Mouse (Mus musculus): ENCODE data around the gene Itga10. TPM values are rescaled to one million over a fixed set of nuclear protein-coding genes. Genes with fewer than 3 reads are reported as not detected.

Gene Itga10
- polyA plus RNA-seq, 1 experiment from 2014 or later, result 1.3 TPM

DNA sequence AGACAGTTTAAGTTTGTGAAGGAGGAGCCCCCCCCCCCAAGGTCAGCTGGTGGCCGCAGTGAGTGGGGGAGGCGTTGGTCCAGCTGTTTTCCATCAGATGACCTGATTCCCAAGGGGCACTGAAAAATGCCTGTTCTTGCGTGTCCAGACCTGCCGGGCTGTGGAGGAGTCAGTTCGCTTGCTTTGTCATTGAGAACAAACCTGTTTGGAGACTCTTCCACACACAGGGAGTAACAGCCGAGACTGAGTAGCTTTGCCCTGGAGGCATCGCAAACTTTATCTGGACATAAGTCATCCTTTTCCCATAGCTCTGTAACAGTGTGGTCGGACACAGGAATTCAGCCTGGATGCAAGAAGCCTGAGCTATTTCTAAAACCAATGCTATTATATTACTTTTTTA lies 29.1 kb downstream of the Itga10 start:
- H3K9ac ChIP-seq (ENCODE audit: low read length), result no peak overlapping the region
- no peak overlapping the region for H3K4me2 ChIP-seq (ENCODE audit: low read length)
- 51% methylated on average over 8 of the region's 8 CpGs for WGBS
- H3K9me3 ChIP-seq (ENCODE audit: control insufficient read depth, low read length), result no peaks in the 10 kb centered on the region
- H3K27ac ChIP-seq (replicated peaks in 1 of 2; ENCODE audit: control insufficient read depth in 1 of 2, insufficient read depth in 1 of 2, low read depth in 2 of 2, low read length in 2 of 2), result no peak overlapping the region
- peaks cover 5 to 6% of the 10 kb centered on the region in 2 experiments; a peak in 3 of 4 replicates for H3K4me1 ChIP-seq (ENCODE audit: control insufficient read depth in 2 of 2, insufficient read depth in 2 of 2, low read length in 2 of 2)
- no peak overlapping the region for H3K4me3 ChIP-seq (ENCODE audit: control insufficient read depth in 1 of 2, insufficient read depth in 1 of 2, low read depth in 1 of 2, low read length in 2 of 2)
- H3K36me3 ChIP-seq (ENCODE audit: control insufficient read depth, insufficient read depth, low read length), result no peaks in the 10 kb centered on the region
- no peak for ATAC-seq (ENCODE audit: insufficient number of reproducible peaks, insufficient read depth, low FRiP score, low read depth)
- H3K27me3 ChIP-seq (ENCODE audit: control insufficient read depth, insufficient read depth, low read length), result peaks cover under 1% of the 10 kb centered on the region; the same call in 1 of the 2 replicates

- Histone ChIP-seq H3K36me3 (ENCODE audit: control insufficient read depth, insufficient read depth, low read length) (no peaks in the 10 kb centered on the region), H3K4me2 (ENCODE audit: low read length) (no peak overlapping the region)
- ATAC-seq (ENCODE audit: insufficient number of reproducible peaks, insufficient read depth, low FRiP score, low read depth), result no peak
These were observed 29.8 kb downstream of the Itga10 start for GRCm38 (mm10) chr3:96675171-96675570.

GRCm38 (mm10) chr3:96675690-96676089 lies 30.3 kb downstream of the Itga10 start:
- Histone ChIP-seq H3K27ac (replicated peaks in 1 of 2; ENCODE audit: control insufficient read depth in 1 of 2, insufficient read depth in 1 of 2, low read depth in 2 of 2, low read length in 2 of 2) (no peak overlapping the region), H3K9me3 (ENCODE audit: control insufficient read depth, low read length) (no peaks in the 10 kb centered on the region), H3K4me3 (ENCODE audit: control insufficient read depth in 1 of 2, insufficient read depth in 1 of 2, low read depth in 1 of 2, low read length in 2 of 2) (no peak overlapping the region), H3K36me3 (ENCODE audit: control insufficient read depth, insufficient read depth, low read length) (no peaks in the 10 kb centered on the region), H3K27me3 (ENCODE audit: control insufficient read depth, insufficient read depth, low read length) (peaks cover 13% of the 10 kb centered on the region), H3K4me2 (ENCODE audit: low read length) (no peak overlapping the region), H3K9ac (ENCODE audit: low read length) (no peak overlapping the region), H3K4me1 (ENCODE audit: control insufficient read depth in 2 of 2, insufficient read depth in 2 of 2, low read length in 2 of 2) (peaks cover 0 to under 1% of the 10 kb centered on the region in 2 experiments; a peak in 1 of 4 replicates)
- ATAC-seq (ENCODE audit: insufficient number of reproducible peaks, insufficient read depth, low FRiP score, low read depth), result no peak
- WGBS, result 57% methylated on average over 3 of the region's 3 CpGs

More at GRCm38 (mm10) chr3:96675171-96675570, 29.8 kb downstream of the Itga10 start:
- Histone ChIP-seq H3K27me3 (ENCODE audit: control insufficient read depth, insufficient read depth, low read length) (peaks cover 8% of the 10 kb centered on the region), H3K4me1 (ENCODE audit: control insufficient read depth in 2 of 2, insufficient read depth in 2 of 2, low read length in 2 of 2) (peaks cover 3 to 5% of the 10 kb centered on the region in 2 experiments; a peak in 3 of 4 replicates), H3K4me3 (ENCODE audit: control insufficient read depth in 1 of 2, insufficient read depth in 1 of 2, low read depth in 1 of 2, low read length in 2 of 2) (no peak overlapping the region), H3K27ac (replicated peaks in 1 of 2; ENCODE audit: control insufficient read depth in 1 of 2, insufficient read depth in 1 of 2, low read depth in 2 of 2, low read length in 2 of 2) (no peak overlapping the region), H3K9ac (ENCODE audit: low read length) (no peak overlapping the region), H3K9me3 (ENCODE audit: control insufficient read depth, low read length) (no peaks in the 10 kb centered on the region)
- 83% methylated on average over 3 of the region's 3 CpGs for WGBS

GRCm38 (mm10) chr3:96678456-96678855 lies 33.1 kb downstream of the Itga10 start:
- Histone ChIP-seq H3K4me1 (ENCODE audit: control insufficient read depth in 2 of 2, insufficient read depth in 2 of 2, low read length in 2 of 2) (no peaks in the 10 kb centered on the region), H3K9me3 (ENCODE audit: control insufficient read depth, low read length) (no peaks in the 10 kb centered on the region), H3K9ac (ENCODE audit: low read length) (no peak overlapping the region), H3K36me3 (ENCODE audit: control insufficient read depth, insufficient read depth, low read length) (no peaks in the 10 kb centered on the region), H3K27me3 (ENCODE audit: control insufficient read depth, insufficient read depth, low read length) (peaks cover 29% of the 10 kb centered on the region), H3K4me3 (ENCODE audit: control insufficient read depth in 1 of 2, insufficient read depth in 1 of 2, low read depth in 1 of 2, low read length in 2 of 2) (no peak overlapping the region), H3K4me2 (ENCODE audit: low read length) (no peak overlapping the region), H3K27ac (replicated peaks in 1 of 2; ENCODE audit: control insufficient read depth in 1 of 2, insufficient read depth in 1 of 2, low read depth in 2 of 2, low read length in 2 of 2) (no peak overlapping the region)
- no peak for ATAC-seq (ENCODE audit: insufficient number of reproducible peaks, insufficient read depth, low FRiP score, low read depth)
- 61% methylated on average over 7 of the region's 7 CpGs for WGBS

DNA sequence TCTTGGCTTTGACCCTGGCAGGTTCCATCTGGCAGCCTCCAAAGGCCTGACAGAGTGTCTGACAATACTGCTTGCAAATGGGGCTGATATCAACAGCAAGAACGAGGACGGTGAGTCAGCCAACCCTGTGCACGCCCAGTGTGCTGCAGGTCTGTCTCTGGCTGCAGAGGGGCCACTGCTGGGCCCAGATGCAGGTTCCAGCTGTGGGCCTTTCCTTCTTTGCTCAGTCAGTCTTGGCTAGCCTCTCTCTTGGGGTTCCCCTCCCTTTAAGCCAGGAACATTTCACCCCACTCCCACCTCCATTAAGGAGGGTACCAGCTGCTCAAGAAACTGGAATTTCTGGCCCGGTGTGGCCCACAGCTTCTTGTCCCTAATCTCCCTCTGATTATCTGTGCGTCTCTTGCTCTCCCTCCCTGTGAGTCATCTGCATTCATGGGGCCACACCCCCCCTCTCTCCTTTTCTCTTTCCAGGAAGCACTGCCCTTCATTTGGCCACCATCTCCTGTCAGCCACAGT lies 33.8 kb downstream of the Itga10 start:
- H3K36me3 ChIP-seq (ENCODE audit: control insufficient read depth, insufficient read depth, low read length), result no peaks in the 10 kb centered on the region
- no peaks in the 10 kb centered on the region for H3K9me3 ChIP-seq (ENCODE audit: control insufficient read depth, low read length)
- 9% methylated on average over 5 of the region's 5 CpGs for WGBS
- ATAC-seq (ENCODE audit: insufficient number of reproducible peaks, insufficient read depth, low FRiP score, low read depth), result no peak
- no peak overlapping the region for H3K4me3 ChIP-seq (ENCODE audit: control insufficient read depth in 1 of 2, insufficient read depth in 1 of 2, low read depth in 1 of 2, low read length in 2 of 2)
- H3K4me1 ChIP-seq (ENCODE audit: control insufficient read depth in 2 of 2, insufficient read depth in 2 of 2, low read length in 2 of 2), result no peaks in the 10 kb centered on the region
- no peak overlapping the region for H3K4me2 ChIP-seq (ENCODE audit: low read length)
- H3K27ac ChIP-seq (replicated peaks in 1 of 2; ENCODE audit: control insufficient read depth in 1 of 2, insufficient read depth in 1 of 2, low read depth in 2 of 2, low read length in 2 of 2), result no peak overlapping the region
- no peak overlapping the region for H3K9ac ChIP-seq (ENCODE audit: low read length)
- H3K27me3 ChIP-seq (ENCODE audit: control insufficient read depth, insufficient read depth, low read length), result peaks cover 36% of the 10 kb centered on the region

GRCm38 (mm10) chr3:96680269-96680956 lies 35.0 kb downstream of the Itga10 start:
- Histone ChIP-seq H3K9me3 (ENCODE audit: control insufficient read depth, low read length) (no peaks in the 10 kb centered on the region), H3K9ac (ENCODE audit: low read length) (no peak overlapping the region), H3K27ac (replicated peaks in 1 of 2; ENCODE audit: control insufficient read depth in 1 of 2, insufficient read depth in 1 of 2, low read depth in 2 of 2, low read length in 2 of 2) (no peak overlapping the region), H3K27me3 (ENCODE audit: control insufficient read depth, insufficient read depth, low read length) (peaks cover 46% of the 10 kb centered on the region), H3K36me3 (ENCODE audit: control insufficient read depth, insufficient read depth, low read length) (no peaks in the 10 kb centered on the region), H3K4me1 (ENCODE audit: control insufficient read depth in 2 of 2, insufficient read depth in 2 of 2, low read length in 2 of 2) (peaks cover 0 to 3% of the 10 kb centered on the region in 2 experiments; a peak in 1 of 4 replicates), H3K4me2 (ENCODE audit: low read length) (no peak overlapping the region), H3K4me3 (ENCODE audit: control insufficient read depth in 1 of 2, insufficient read depth in 1 of 2, low read depth in 1 of 2, low read length in 2 of 2) (no peak overlapping the region)
- ATAC-seq (ENCODE audit: insufficient number of reproducible peaks, insufficient read depth, low FRiP score, low read depth), result no peak
- 21% methylated on average over 12 of the region's 12 CpGs for WGBS

- Histone ChIP-seq H3K9me3 (ENCODE audit: control insufficient read depth, low read length) (no peaks in the 10 kb centered on the region), H3K4me3 (ENCODE audit: control insufficient read depth in 1 of 2, insufficient read depth in 1 of 2, low read depth in 1 of 2, low read length in 2 of 2) (no peak overlapping the region), H3K9ac (ENCODE audit: low read length) (no peak overlapping the region), H3K27me3 (ENCODE audit: control insufficient read depth, insufficient read depth, low read length) (peaks cover 49% of the 10 kb centered on the region), H3K36me3 (ENCODE audit: control insufficient read depth, insufficient read depth, low read length) (no peaks in the 10 kb centered on the region), H3K4me1 (ENCODE audit: control insufficient read depth in 2 of 2, insufficient read depth in 2 of 2, low read length in 2 of 2) (peaks cover 0 to 3% of the 10 kb centered on the region in 2 experiments; a peak in 1 of 4 replicates), H3K27ac (replicated peaks in 1 of 2; ENCODE audit: control insufficient read depth in 1 of 2, insufficient read depth in 1 of 2, low read depth in 2 of 2, low read length in 2 of 2) (no peak overlapping the region), H3K4me2 (ENCODE audit: low read length) (no peak overlapping the region)
- WGBS, result 77% methylated on average over 3 of the region's 3 CpGs
- no peak for ATAC-seq (ENCODE audit: insufficient number of reproducible peaks, insufficient read depth, low FRiP score, low read depth)
These were observed 38.1 kb downstream of the Itga10 start for GRCm38 (mm10) chr3:96683496-96683895.
